Mouse (Mus musculus): ENCODE data around the gene Pdzk1.

Gene Pdzk1

DNA sequence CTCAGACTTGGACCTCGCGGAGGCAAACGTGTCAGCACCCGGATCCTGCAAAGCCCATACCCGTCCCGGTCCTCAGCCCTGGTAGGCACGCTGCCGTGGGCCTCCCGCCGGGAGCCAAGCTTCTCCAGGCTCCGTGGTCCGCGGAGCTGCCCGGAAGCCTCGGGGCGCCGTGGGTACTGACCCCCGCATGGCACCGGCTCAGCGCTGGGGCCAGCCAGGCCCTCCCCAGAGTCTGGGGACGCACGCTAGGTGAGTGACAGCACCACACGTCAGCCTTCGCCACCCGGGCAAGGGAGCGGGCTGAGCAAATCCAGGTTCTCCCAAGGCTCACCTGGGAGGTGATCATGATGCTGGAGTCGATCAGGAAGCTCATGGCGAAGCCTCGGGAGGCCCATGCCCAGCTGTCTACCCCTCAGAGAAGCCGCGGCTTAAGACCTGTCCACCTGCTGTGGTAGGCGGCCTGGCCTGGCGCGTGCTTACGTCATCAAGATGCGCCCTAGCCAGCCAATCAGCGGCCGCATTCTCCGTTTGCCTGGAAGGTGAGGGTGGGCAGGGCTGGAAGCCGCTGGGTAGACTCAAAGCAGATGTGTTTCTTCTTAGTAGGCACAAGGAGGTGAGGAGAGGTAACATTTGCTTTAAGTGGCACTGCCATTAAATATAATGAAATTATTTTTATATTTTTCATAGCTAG, 75.9 kb downstream of the Pdzk1 start, which contains the start of gene Gpr89:
Gene Gpr89 (minus strand): TSS at position 496 of the 691 bp plus-strand sequence.
- TF ChIP-seq GATA4 (IDR thresholded peaks at IDR 0.05; ENCODE audit: insufficient replicate concordance, low read length) = no peak; the same call in 1 of the 2 replicates

DNA sequence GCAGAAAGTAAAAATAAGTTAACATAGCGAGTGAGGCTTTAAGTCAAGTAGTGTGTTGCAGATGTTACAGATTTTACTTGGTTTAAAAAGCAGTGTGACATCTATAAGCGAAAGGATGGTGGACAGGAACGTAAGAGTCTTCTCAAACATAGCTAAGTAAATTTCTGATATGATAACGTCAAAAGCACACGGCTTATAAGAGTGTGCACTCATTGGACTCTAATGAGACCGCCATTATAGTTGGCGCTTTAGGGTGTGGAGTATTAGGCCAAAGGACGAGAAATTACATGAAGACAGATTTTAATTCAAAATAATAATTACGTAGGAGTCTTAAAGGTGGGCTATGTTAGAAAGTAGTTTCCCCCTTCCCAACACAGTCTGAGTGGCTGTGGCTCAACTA, 76.5 kb downstream of the Pdzk1 start:
- TF ChIP-seq GATA4 (IDR thresholded peaks at IDR 0.05; ENCODE audit: insufficient replicate concordance, low read length) = no peak
